Mouse (Mus musculus) forebrain, embryonic 15.5 days (tissue): ENCODE measurements at regions not wholly inside any gene's neighbourhood (a gene's known extent, or its start where the extent isn't known, plus 50 kb on each side); places are given as distances from the start of the nearest gene placed in this dataset.

ENCODE experiments used
- ATAC-seq: fragments of 200-750 bp; cut with Nextera tagmentation; replicated peaks from 2 replicates; pipeline ENCODE4 v1.8.0; 2017; ENCODE audit warnings: mild to moderate bottlenecking, moderate TSS enrichment, moderate library complexity
- H3K27ac ChIP-seq: fragments of 300-500 bp; sonication (generic); replicated peaks from 2 replicates; pipeline ENCODE4 v1.5.1; 2015; ENCODE audit warnings: mild to moderate bottlenecking, inconsistent platforms
- H3K27me3 ChIP-seq: fragments of 300-500 bp; sonication (generic); 2 replicates; pipeline ENCODE4 v1.6.1; 2015; ENCODE audit warnings: inconsistent platforms
- H3K36me3 ChIP-seq: fragments of 300-500 bp; sonication (generic); 2 replicates; pipeline ENCODE4 v1.6.1; 2015; ENCODE audit warnings: mild to moderate bottlenecking, inconsistent platforms
- H3K4me1 ChIP-seq: fragments of 300-500 bp; sonication (generic); 2 replicates; pipeline ENCODE4 v1.6.1; 2015; ENCODE audit warnings: inconsistent platforms
- H3K4me2 ChIP-seq: fragments of 300-500 bp; sonication (generic); replicated peaks from 2 replicates; pipeline ENCODE4 v1.6.1; 2015; ENCODE audit warnings: mild to moderate bottlenecking, inconsistent platforms
- H3K4me3 ChIP-seq: fragments of 300-500 bp; sonication (generic); 2 replicates; pipeline ENCODE4 v1.5.1; 2015; ENCODE audit warnings: mild to moderate bottlenecking, inconsistent platforms
- H3K9ac ChIP-seq: fragments of 300-500 bp; sonication (generic); replicated peaks from 2 replicates; pipeline ENCODE4 v1.6.1; 2015; ENCODE audit warnings: mild to moderate bottlenecking, inconsistent platforms
- H3K9me3 ChIP-seq: fragments of 300-500 bp; sonication (generic); 2 replicates; pipeline ENCODE4 v1.6.1; 2016; ENCODE audit warnings: inconsistent platforms
- WGBS: fragments of 180-500 bp; shearing (Covaris S2); methylation state at CpG from one replicate; pipeline ENCODE4 v1.1.7; 2015; ENCODE audit warnings: mixed read lengths; 5-methylcytosine and 5-hydroxymethylcytosine counted together

DNA sequence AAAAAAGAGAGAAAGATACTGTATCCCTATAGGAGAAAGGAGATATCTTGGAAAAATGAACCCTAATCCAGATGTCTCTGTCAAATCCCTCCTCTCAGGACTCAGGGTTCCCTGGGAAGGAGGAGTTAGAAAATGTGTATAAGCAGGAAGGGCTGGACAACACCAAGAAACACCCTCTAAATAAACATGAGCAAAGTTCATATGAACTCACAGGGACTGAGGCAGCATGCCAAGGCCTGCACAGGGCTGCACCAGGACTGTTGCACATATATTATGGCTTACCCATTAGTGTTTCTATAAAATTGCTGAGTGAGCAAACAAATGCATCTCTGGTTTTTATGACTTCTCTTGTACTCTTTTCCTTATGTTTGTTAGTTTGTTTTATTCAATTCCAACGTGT is 508.5 kb upstream of the Fam174a start:
- no peaks in the 10 kb centered on the region for H3K4me1 ChIP-seq
- no peak overlapping the region for H3K4me3 ChIP-seq
- WGBS, result 70% methylated on average over 1 of the region's 1 CpGs
- H3K4me2 ChIP-seq, result no peak overlapping the region
- H3K27ac ChIP-seq, result no peak overlapping the region
- no peak for ATAC-seq
- no peaks in the 10 kb centered on the region for H3K27me3 ChIP-seq
- H3K9me3 ChIP-seq, result no peaks in the 10 kb centered on the region
- H3K9ac ChIP-seq, result no peak overlapping the region
- H3K36me3 ChIP-seq, result no peaks in the 10 kb centered on the region

DNA sequence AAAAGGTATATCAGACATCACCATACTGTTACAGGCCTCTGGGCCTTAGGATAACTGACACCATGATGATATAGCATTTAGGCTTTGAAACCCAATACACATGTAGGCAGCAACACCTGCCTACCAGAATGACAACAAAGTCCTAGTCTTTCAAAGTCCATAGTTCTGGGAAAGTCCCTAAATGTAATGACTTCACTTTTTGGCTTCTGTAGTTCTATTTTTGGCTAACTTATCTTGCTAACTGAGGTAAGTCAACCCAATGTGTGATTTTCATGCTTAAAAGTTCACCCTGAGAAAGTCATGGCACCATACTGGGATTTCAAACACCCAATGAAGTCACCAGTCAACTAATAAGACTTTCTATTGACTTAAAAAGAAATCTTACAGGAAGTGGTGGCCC is 485.8 kb upstream of the Fam174a start:
- H3K4me3 ChIP-seq, result no peak overlapping the region
- H3K27ac ChIP-seq, result no peak overlapping the region
- no peaks in the 10 kb centered on the region for H3K36me3 ChIP-seq
- no peak for ATAC-seq
- H3K9ac ChIP-seq, result no peak overlapping the region
- H3K4me1 ChIP-seq, result no peaks in the 10 kb centered on the region
- no peaks in the 10 kb centered on the region for H3K9me3 ChIP-seq
- H3K4me2 ChIP-seq, result no peak overlapping the region
- H3K27me3 ChIP-seq, result no peaks in the 10 kb centered on the region

DNA sequence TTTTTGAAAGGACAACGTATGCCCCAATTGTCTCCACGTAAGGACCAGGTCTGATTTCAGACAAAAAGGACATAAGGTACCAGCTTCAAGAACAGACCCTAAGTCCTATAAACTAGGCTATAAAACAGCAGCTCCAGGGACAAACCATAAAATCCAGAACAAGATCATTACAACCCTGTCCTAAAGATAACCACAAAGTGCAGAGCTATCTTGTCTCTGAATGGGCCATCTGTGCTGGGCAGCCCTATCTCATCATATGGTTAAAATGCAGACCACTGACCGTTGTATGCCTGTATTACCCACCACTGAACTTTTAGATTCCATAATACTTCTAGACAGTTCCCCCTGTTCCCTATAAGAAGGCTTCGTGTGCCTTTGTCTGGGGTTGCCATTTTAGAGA is 477.4 kb upstream of the Fam174a start:
- Histone ChIP-seq H3K36me3 (no peaks in the 10 kb centered on the region), H3K4me1 (no peaks in the 10 kb centered on the region), H3K4me3 (no peak overlapping the region), H3K4me2 (no peak overlapping the region), H3K9me3 (no peaks in the 10 kb centered on the region), H3K27me3 (no peaks in the 10 kb centered on the region), H3K27ac (no peak overlapping the region), H3K9ac (no peak overlapping the region)
- 94% methylated on average over 4 of the region's 4 CpGs for WGBS
- no peak for ATAC-seq

DNA sequence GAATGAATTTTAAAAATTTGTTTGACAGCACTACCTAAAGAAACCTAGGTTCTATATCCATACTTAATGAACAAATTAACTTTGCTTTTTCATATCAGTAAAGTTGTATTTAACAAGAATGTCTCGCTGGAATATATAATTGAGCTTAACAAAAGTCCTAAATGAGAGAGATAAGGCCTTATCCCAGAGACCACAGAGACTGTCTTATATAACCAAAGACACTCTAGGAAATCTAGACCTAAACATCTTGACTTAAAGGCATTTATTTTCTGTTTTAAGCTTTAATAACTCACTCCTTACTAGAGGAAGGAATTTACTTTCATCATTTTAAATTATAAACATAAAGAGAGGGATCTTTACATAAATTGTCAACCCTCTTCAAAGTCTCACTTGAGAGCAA is 461.9 kb upstream of the Fam174a start:
- Histone ChIP-seq H3K9ac (no peak overlapping the region), H3K4me1 (no peaks in the 10 kb centered on the region), H3K9me3 (no peaks in the 10 kb centered on the region), H3K4me2 (no peak overlapping the region), H3K27me3 (no peaks in the 10 kb centered on the region), H3K27ac (no peak overlapping the region), H3K36me3 (no peaks in the 10 kb centered on the region), H3K4me3 (no peak overlapping the region)
- 83% methylated on average over 1 of the region's 1 CpGs for WGBS
- ATAC-seq, result no peak

DNA sequence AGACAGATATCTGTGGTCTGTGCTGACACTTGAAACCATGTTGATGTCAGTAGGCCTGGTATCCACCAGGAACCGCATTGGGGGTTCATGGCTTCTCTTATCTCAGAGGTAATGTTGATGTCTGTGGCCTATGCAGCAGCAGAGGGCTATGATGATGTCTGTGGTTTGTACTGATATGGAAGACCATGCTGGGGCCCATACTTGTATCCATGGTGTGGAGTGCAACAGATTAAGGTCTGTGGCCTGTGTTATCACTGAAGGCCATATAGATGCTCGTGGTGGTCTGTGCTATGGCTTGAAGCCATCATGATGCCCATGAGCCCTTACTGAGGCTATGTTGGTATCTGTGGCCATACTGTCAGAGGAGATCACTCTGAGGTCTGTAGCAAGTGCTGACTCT is 455.0 kb upstream of the Fam174a start:
- H3K27ac ChIP-seq, result no peak overlapping the region
- H3K4me2 ChIP-seq, result no peak overlapping the region
- H3K27me3 ChIP-seq, result no peaks in the 10 kb centered on the region
- no peak overlapping the region for H3K9ac ChIP-seq
- no peaks in the 10 kb centered on the region for H3K4me1 ChIP-seq
- H3K36me3 ChIP-seq, result no peaks in the 10 kb centered on the region
- ATAC-seq, result no peak
- H3K9me3 ChIP-seq, result no peaks in the 10 kb centered on the region
- 86% methylated on average over 2 of the region's 2 CpGs for WGBS
- no peak overlapping the region for H3K4me3 ChIP-seq

DNA sequence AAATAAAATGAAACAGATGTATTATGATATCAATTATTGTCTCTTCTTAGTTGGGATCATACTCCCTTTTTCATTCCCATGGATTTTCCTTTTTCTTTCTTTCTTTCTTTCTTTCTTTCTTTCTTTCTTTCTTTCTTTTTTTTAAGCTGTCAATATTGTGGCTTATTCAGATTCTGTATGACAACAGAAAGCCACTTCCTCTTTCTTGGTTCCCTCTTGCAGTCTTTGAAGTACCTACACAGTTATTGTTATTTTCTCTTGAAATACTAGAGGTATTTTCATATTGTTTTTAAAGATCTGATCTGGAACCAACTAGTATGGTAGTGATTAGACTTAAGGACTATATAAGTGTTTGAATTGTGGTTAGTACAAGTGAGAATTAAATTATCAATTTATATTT is 444.6 kb upstream of the Fam174a start:
- no peak for ATAC-seq
- H3K27ac ChIP-seq, result no peak overlapping the region
- no peak overlapping the region for H3K4me2 ChIP-seq
- no peaks in the 10 kb centered on the region for H3K27me3 ChIP-seq
- H3K4me3 ChIP-seq, result no peak overlapping the region
- no peaks in the 10 kb centered on the region for H3K36me3 ChIP-seq
- H3K9me3 ChIP-seq, result no peaks in the 10 kb centered on the region
- no peak overlapping the region for H3K9ac ChIP-seq
- no peaks in the 10 kb centered on the region for H3K4me1 ChIP-seq

DNA sequence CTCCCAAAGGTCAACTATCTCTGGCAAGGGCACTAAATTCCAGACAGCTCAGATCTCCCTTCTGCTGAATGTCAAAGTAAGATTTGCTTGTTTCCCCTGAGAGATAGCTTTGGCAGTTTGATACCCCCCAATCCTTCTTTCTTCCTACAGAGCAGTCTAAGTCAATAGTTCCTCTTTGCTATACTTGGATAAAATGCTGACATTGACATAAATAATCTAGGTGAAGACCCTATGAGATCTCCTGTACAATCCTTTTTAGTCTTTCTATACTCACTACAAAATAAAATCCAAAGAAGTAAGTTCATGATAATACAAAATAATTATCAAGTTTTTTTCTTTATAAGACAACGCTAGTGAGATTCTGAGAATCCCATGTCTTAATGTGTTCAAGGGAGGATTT is 432.9 kb upstream of the Fam174a start:
- ATAC-seq, result no peak
- Histone ChIP-seq H3K4me3 (no peak overlapping the region), H3K9ac (no peak overlapping the region), H3K36me3 (no peaks in the 10 kb centered on the region), H3K27me3 (no peaks in the 10 kb centered on the region), H3K27ac (no peak overlapping the region), H3K4me2 (no peak overlapping the region), H3K9me3 (no peaks in the 10 kb centered on the region), H3K4me1 (no peaks in the 10 kb centered on the region)
- 98% methylated on average over 1 of the region's 1 CpGs for WGBS

DNA sequence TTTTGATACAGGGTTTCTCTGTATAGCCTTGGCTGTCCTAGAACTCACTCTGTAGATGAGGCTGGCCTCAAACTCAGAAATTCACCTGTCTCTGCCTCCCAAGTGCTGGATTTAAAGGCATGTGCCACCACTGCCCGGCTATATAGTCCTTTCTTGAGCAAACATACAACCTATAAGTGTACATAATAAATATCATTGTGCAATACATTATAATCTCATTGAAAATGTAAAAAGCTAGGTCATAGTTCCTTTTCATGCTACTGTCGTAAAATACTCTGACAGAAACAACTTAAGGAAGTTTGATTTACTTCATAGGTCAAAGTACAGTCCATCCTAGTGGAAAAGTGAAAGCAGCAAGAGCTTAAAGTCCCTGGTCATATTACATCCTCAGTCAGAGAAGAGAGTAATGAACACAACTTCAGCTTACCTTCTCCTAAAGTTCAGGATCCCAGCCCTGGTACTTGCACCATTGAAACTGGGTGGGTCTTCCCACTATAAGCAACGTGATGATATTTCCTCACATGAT is 408.4 kb upstream of the Fam174a start:
- no peaks in the 10 kb centered on the region for H3K36me3 ChIP-seq
- no peaks in the 10 kb centered on the region for H3K27me3 ChIP-seq
- no peak overlapping the region for H3K9ac ChIP-seq
- no peak overlapping the region for H3K27ac ChIP-seq
- WGBS, result 82% methylated on average over 3 of the region's 3 CpGs
- H3K4me2 ChIP-seq, result no peak overlapping the region
- no peak overlapping the region for H3K4me3 ChIP-seq
- H3K4me1 ChIP-seq, result no peaks in the 10 kb centered on the region
- no peak for ATAC-seq
- no peaks in the 10 kb centered on the region for H3K9me3 ChIP-seq

DNA sequence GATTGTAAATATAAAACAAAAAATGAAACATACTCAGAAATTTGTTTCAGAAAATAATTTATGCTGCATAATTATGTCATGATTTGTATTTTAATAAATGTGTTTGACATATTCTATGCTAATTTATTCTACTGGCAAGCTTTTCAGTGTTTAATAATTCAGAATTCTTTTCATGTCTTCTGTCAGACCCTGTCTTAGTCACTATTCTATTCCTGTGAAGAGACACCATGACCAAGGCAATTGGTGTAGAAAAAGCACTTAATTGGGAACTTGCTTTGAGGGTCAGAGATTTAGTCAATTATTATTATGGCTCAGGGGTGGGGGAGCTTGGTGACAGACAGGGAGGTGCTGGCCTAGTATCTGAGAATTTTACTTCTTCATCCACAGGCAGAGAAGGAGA is 402.6 kb upstream of the Fam174a start:
- no peak overlapping the region for H3K4me2 ChIP-seq
- H3K4me3 ChIP-seq, result no peak overlapping the region
- no peak for ATAC-seq
- H3K27ac ChIP-seq, result no peak overlapping the region
- no peaks in the 10 kb centered on the region for H3K4me1 ChIP-seq
- no peak overlapping the region for H3K9ac ChIP-seq
- H3K27me3 ChIP-seq, result no peaks in the 10 kb centered on the region
- no peaks in the 10 kb centered on the region for H3K9me3 ChIP-seq
- H3K36me3 ChIP-seq, result no peaks in the 10 kb centered on the region
